Mouse (Mus musculus) liver, embryonic 14.5 days (tissue): ENCODE data around the gene Ppp1r12a.

Experiments used
- CTCF ChIP-seq: IDR thresholded peaks from 2 replicates; pipeline ENCODE4 v1.5.1; 2016; ENCODE audit warnings: antibody characterized with exemption, low read depth, control low read depth
- EP300 ChIP-seq: IDR thresholded peaks from 2 replicates; pipeline ENCODE4 v1.6.1; 2016; ENCODE audit warnings: antibody characterized with exemption, low read depth

GRCm38 (mm10) chr10:108178285-108178848 lies 16.4 kb downstream of the Ppp1r12a start:
- TF ChIP-seq CTCF: no peak
- no peak for TF ChIP-seq EP300
